Mouse (Mus musculus): ENCODE measurements at regions not wholly inside any gene's neighbourhood (a gene's known extent, or its start where the extent isn't known, plus 50 kb on each side); places are given as distances from the start of the nearest gene placed in this dataset.

DNA sequence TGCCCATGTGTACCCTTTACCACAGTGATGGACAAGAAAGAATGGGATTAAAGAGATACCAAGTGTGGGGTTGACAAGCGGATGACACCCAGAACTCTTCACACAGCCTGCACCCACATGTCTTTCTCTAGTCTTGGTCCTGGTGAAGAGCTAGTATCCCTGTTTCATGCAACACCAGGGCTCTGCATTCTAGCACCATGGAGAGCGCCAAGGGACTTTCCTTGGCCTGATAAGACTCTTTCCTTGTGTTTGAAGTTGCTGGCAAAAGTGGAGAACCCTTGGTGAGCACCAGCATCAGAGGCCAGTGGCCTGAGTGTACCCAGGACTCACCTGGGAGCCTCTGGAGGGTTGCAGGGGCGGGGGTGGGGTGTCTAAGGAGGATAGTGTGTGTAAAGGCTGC lies 161.7 kb upstream of the Grik3 start:
- H3K9me3 ChIP-seq (ENCODE audit: control insufficient read depth, low read length), result no peaks in the 10 kb centered on the region
- no peak overlapping the region for H3K27ac ChIP-seq (replicated peaks)
- no peaks in the 10 kb centered on the region for H3K4me1 ChIP-seq (replicated peaks; ENCODE audit: control insufficient read depth, insufficient read depth)
- no peak overlapping the region for H3K4me3 ChIP-seq (ENCODE audit: low read depth, low read length)
- no peaks in the 10 kb centered on the region for H3K27me3 ChIP-seq (ENCODE audit: control insufficient read depth, insufficient read depth, low read length)
- no peaks in the 10 kb centered on the region for H3K36me3 ChIP-seq (ENCODE audit: control insufficient read depth, insufficient read depth, low read length)
- 19% methylated on average over 3 of the region's 3 CpGs for WGBS
- TF ChIP-seq CTCF (IDR thresholded peaks at IDR 0.05; ENCODE audit: low read depth), result no peak
- no peak for TF ChIP-seq EP300 (optimal IDR thresholded peaks at IDR 0.05)
- no peak overlapping the region for H3K9ac ChIP-seq (ENCODE audit: low read length)
- DNase-seq (ENCODE audit: low spot score), result peak; percentile 23
- H3K4me2 ChIP-seq (replicated peaks; ENCODE audit: low read depth), result no peak overlapping the region
- ATAC-seq (ENCODE audit: low FRiP score, low TSS enrichment), result no peak

DNA sequence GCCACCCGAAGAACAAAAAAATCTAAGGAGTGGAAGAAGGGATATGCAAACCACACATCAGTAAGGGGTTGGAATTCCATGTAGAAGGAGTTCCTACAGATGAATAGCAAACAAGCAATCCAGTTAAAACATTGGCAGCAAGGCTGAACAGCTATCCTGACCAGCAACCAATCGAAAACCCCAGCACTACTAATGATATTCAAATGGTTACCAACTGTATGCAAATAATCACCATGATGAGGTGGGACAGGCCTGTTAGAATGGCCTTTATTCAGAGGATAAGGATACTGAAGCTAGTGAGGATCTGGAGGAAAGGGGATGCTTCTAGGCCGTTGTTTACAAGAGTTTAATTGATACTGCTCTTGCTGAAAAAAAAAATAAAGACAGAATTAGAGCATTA lies 166.0 kb upstream of the Grik3 start:
- Histone ChIP-seq H3K36me3 (ENCODE audit: control insufficient read depth, insufficient read depth, low read length) (no peaks in the 10 kb centered on the region), H3K9ac (ENCODE audit: low read length) (no peak overlapping the region), H3K4me1 (replicated peaks; ENCODE audit: control insufficient read depth, insufficient read depth) (no peaks in the 10 kb centered on the region), H3K4me2 (replicated peaks; ENCODE audit: low read depth) (no peak overlapping the region), H3K27ac (replicated peaks) (no peak overlapping the region), H3K9me3 (ENCODE audit: control insufficient read depth, low read length) (no peaks in the 10 kb centered on the region), H3K4me3 (ENCODE audit: low read depth, low read length) (no peak overlapping the region), H3K27me3 (ENCODE audit: control insufficient read depth, insufficient read depth, low read length) (no peaks in the 10 kb centered on the region)
- DNase-seq (ENCODE audit: low spot score) (no peak), ATAC-seq (ENCODE audit: low FRiP score, low TSS enrichment) (no peak)
- TF ChIP-seq EP300 (optimal IDR thresholded peaks at IDR 0.05), result no peak
- no peak for TF ChIP-seq CTCF (IDR thresholded peaks at IDR 0.05; ENCODE audit: low read depth)
- 77% methylated on average over 3 of the region's 3 CpGs for WGBS

DNA sequence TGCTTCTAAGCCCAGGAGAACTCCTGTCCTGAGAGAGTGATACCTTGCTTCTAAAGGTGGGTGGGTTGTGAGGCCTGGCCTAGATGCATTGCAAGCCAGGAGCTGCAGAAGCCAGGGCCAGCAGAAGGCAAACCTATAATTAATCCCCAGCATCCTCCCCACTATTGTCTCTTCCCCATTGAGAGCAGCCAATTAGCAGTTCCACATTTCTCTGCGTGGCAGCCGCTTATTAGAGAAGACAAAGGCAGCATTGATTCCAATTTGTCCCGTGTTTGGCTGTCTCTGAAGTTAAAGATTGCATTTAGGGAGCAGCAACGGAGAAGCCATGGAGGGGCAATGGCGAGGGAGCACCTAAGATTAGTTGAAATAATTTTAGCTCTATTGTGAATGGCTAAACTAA lies 171.2 kb upstream of the Grik3 start:
- H3K4me3 ChIP-seq (ENCODE audit: low read depth, low read length), result no peak overlapping the region
- 64% methylated on average over 5 of the region's 5 CpGs for WGBS
- no peaks in the 10 kb centered on the region for H3K27me3 ChIP-seq (ENCODE audit: control insufficient read depth, insufficient read depth, low read length)
- H3K4me1 ChIP-seq (replicated peaks; ENCODE audit: control insufficient read depth, insufficient read depth), result no peaks in the 10 kb centered on the region
- TF ChIP-seq CTCF (IDR thresholded peaks at IDR 0.05; ENCODE audit: low read depth), result no peak
- no peak for TF ChIP-seq EP300 (optimal IDR thresholded peaks at IDR 0.05)
- no peak for ATAC-seq (ENCODE audit: low FRiP score, low TSS enrichment)
- DNase-seq (ENCODE audit: low spot score), result no peak
- H3K9ac ChIP-seq (ENCODE audit: low read length), result no peak overlapping the region
- no peaks in the 10 kb centered on the region for H3K36me3 ChIP-seq (ENCODE audit: control insufficient read depth, insufficient read depth, low read length)
- no peaks in the 10 kb centered on the region for H3K9me3 ChIP-seq (ENCODE audit: control insufficient read depth, low read length)
- H3K4me2 ChIP-seq (replicated peaks; ENCODE audit: low read depth), result no peak overlapping the region
- no peak overlapping the region for H3K27ac ChIP-seq (replicated peaks)

DNA sequence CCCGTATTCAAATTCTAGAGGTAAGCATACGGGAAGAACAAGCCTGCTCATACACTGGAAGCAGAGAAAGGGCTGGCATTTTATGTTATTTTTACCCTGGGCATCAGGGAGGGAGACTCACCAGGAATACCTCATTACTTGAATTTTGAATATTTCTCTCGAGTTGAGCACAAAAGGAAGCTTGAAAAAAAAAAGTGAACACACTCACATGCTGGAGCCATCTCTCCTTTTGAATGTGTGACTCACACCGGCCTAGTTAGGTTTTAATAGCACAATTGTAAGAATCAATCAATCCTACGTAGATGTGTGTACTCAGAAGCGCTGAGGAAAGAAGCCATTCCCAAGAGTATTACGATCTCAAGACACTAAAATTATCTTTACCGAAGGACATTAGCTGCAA lies 172.2 kb upstream of the Grik3 start:
- Histone ChIP-seq H3K9me3 (ENCODE audit: control insufficient read depth, low read length) (no peaks in the 10 kb centered on the region), H3K4me1 (replicated peaks; ENCODE audit: control insufficient read depth, insufficient read depth) (no peaks in the 10 kb centered on the region), H3K36me3 (ENCODE audit: control insufficient read depth, insufficient read depth, low read length) (no peaks in the 10 kb centered on the region), H3K4me3 (ENCODE audit: low read depth, low read length) (no peak overlapping the region), H3K27me3 (ENCODE audit: control insufficient read depth, insufficient read depth, low read length) (no peaks in the 10 kb centered on the region), H3K9ac (ENCODE audit: low read length) (no peak overlapping the region), H3K27ac (replicated peaks) (no peak overlapping the region), H3K4me2 (replicated peaks; ENCODE audit: low read depth) (no peak overlapping the region)
- TF ChIP-seq EP300 (optimal IDR thresholded peaks at IDR 0.05), result no peak
- ATAC-seq (ENCODE audit: low FRiP score, low TSS enrichment) (no peak), DNase-seq (ENCODE audit: low spot score) (no peak)
- 41% methylated on average over 8 of the region's 8 CpGs for WGBS

DNA sequence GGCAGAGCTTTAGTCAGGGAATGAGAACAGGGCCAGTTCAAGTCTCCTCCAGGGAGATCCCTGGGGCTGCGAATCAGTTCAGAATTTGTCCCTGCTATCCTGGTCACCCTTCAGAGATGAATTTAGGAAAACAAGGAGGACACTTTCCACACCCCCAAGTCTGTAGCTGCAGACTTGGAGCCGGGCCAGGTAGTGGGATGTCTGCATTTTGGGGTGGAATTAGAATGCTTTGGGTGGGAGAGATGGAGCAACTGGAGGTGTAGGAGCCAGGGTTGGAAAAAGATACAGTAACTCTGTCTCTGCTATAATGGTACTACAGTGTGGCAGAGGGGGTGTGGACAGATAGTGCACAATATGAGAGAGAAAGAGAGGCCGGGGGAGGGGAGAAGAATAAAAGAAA lies 173.6 kb upstream of the Grik3 start:
- 62% methylated on average over 3 of the region's 3 CpGs for whole genome bisulfite sequencing
- no peaks in the 10 kb centered on the region for H3K9me3 ChIP-seq (ENCODE audit: control insufficient read depth, low read length)
- H3K36me3 ChIP-seq (ENCODE audit: control insufficient read depth, insufficient read depth, low read length), result no peaks in the 10 kb centered on the region
- ATAC-seq (ENCODE audit: low FRiP score, low TSS enrichment), result no peak
- no peaks in the 10 kb centered on the region for H3K4me1 ChIP-seq (replicated peaks; ENCODE audit: control insufficient read depth, insufficient read depth)
- DNase-seq (ENCODE audit: low spot score), result no peak
- no peak overlapping the region for H3K27ac ChIP-seq (replicated peaks)
- no peak for TF ChIP-seq EP300 (optimal IDR thresholded peaks at IDR 0.05)
- no peak for TF ChIP-seq CTCF (IDR thresholded peaks at IDR 0.05; ENCODE audit: low read depth)
- H3K4me3 ChIP-seq (ENCODE audit: low read depth, low read length), result no peak overlapping the region
- H3K9ac ChIP-seq (ENCODE audit: low read length), result no peak overlapping the region
- H3K27me3 ChIP-seq (ENCODE audit: control insufficient read depth, insufficient read depth, low read length), result no peaks in the 10 kb centered on the region
- no peak overlapping the region for H3K4me2 ChIP-seq (replicated peaks; ENCODE audit: low read depth)

DNA sequence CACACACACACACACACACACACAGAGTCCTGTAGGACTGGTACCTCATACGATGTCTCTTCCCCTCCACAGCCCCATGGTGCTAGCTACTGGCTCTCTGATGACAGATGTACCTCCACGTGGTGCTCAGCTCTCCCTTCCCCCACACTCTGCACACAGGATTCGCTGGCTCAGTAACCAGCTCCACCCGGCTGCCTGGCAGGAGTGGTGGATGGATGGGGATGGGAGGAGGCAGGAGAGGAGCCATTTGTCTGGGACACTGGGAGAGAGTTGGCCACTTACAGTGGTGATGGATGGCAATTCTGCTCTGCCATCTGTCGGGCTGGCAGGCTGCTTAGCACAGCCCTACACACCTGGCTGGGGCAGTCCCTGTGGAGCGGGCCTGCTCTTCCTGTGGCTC lies 174.7 kb upstream of the Grik3 start:
- TF ChIP-seq EP300 (optimal IDR thresholded peaks at IDR 0.05) (no peak), CTCF (IDR thresholded peaks at IDR 0.05; ENCODE audit: low read depth) (no peak)
- no peak for ATAC-seq (ENCODE audit: low FRiP score, low TSS enrichment)
- Histone ChIP-seq H3K4me1 (replicated peaks; ENCODE audit: control insufficient read depth, insufficient read depth) (no peaks in the 10 kb centered on the region), H3K4me2 (replicated peaks; ENCODE audit: low read depth) (no peak overlapping the region), H3K27me3 (ENCODE audit: control insufficient read depth, insufficient read depth, low read length) (no peaks in the 10 kb centered on the region), H3K4me3 (ENCODE audit: low read depth, low read length) (no peak overlapping the region), H3K27ac (replicated peaks) (no peak overlapping the region), H3K9me3 (ENCODE audit: control insufficient read depth, low read length) (no peaks in the 10 kb centered on the region), H3K36me3 (ENCODE audit: control insufficient read depth, insufficient read depth, low read length) (no peaks in the 10 kb centered on the region), H3K9ac (ENCODE audit: low read length) (no peak overlapping the region)
- no peak for DNase-seq (ENCODE audit: low spot score)
- 10% methylated on average over 6 of the region's 6 CpGs for WGBS
